Mouse (Mus musculus): ENCODE data around the gene Pcif1.
A peak's percentile ranks its signal among the peaks of the same experiment; 100 is the strongest.

Pcif1 gene

GRCm38 (mm10) chr2:164892696-164893216 lies 13.7 kb downstream of the Pcif1 start:
- DNase-seq (ENCODE audit: low spot score in 2 of 2), result no peak

GRCm38 (mm10) chr2:164894048-164894447 lies 14.9 kb downstream of the Pcif1 start:
- DNase-seq (ENCODE audit: low spot score in 2 of 2), result no peak

- DNase-seq (ENCODE audit: low spot score in 2 of 2), result no peak
These were observed 15.5 kb downstream of the Pcif1 start for GRCm38 (mm10) chr2:164894644-164895043.

GRCm38 (mm10) chr2:164895885-164896284 lies 16.8 kb downstream of the Pcif1 start:
- DNase-seq (ENCODE audit: low spot score in 2 of 2), result no peak

GRCm38 (mm10) chr2:164898008-164898407 lies 18.9 kb downstream of the Pcif1 start:
- DNase-seq (ENCODE audit: low spot score in 2 of 2), result no peak

- no peak for DNase-seq (ENCODE audit: low spot score in 2 of 2)
These were observed 19.9 kb downstream of the Pcif1 start for GRCm38 (mm10) chr2:164899034-164899433.

GRCm38 (mm10) chr2:164899723-164900459 lies 20.8 kb downstream of the Pcif1 start:
- DNase-seq (ENCODE audit: low spot score in 2 of 2), result no peak

GRCm38 (mm10) chr2:164901380-164901779 lies 22.3 kb downstream of the Pcif1 start:
- DNase-seq (ENCODE audit: low spot score in 2 of 2), result no peak

GRCm38 (mm10) chr2:164903496-164903895 lies 24.4 kb downstream of the Pcif1 start:
- DNase-seq (ENCODE audit: low spot score in 2 of 2), result no peak

- no peak for DNase-seq (ENCODE audit: low spot score in 2 of 2)
These were observed 27.0 kb downstream of the Pcif1 start for GRCm38 (mm10) chr2:164906071-164906470.

GRCm38 (mm10) chr2:164907511-164907910 lies 28.4 kb downstream of the Pcif1 start:
- DNase-seq (ENCODE audit: low spot score in 2 of 2), result no peak

- no peak for DNase-seq (ENCODE audit: low spot score in 2 of 2)
These were observed 28.9 kb downstream of the Pcif1 start for GRCm38 (mm10) chr2:164908011-164908410.

GRCm38 (mm10) chr2:164909100-164909499 lies 30.0 kb downstream of the Pcif1 start:
- no peak for DNase-seq (ENCODE audit: low spot score in 2 of 2)

- no peak for DNase-seq (ENCODE audit: low spot score in 2 of 2)
These were observed 30.4 kb downstream of the Pcif1 start for GRCm38 (mm10) chr2:164909542-164909941.

- no peak for DNase-seq (ENCODE audit: low spot score in 2 of 2)
These were observed 31.4 kb downstream of the Pcif1 start for GRCm38 (mm10) chr2:164910360-164911061.

- peak; percentile 88 to 96 for DNase-seq (ENCODE audit: low spot score in 2 of 2)
These were observed 32.3 kb downstream of the Pcif1 start, which contains the start of gene Zfp335 for GRCm38 (mm10) chr2:164911086-164912048. Gene Zfp335 (minus strand): TSS chr2:164911757.

GRCm38 (mm10) chr2:164912151-164912550 lies 33.0 kb downstream of the Pcif1 start:
- no peak for DNase-seq (ENCODE audit: low spot score in 2 of 2)

- DNase-seq (ENCODE audit: low spot score in 2 of 2), result no peak
These were observed 33.8 kb downstream of the Pcif1 start for GRCm38 (mm10) chr2:164912749-164913427.

GRCm38 (mm10) chr2:164913428-164913786 lies 34.3 kb downstream of the Pcif1 start:
- DNase-seq (ENCODE audit: low spot score in 2 of 2), result peak in 1 of 2 experiments; percentile 46

- DNase-seq (ENCODE audit: low spot score in 2 of 2), result no peak
These were observed 37.7 kb downstream of the Pcif1 start for GRCm38 (mm10) chr2:164916820-164917219.

GRCm38 (mm10) chr2:164917371-164917770 lies 38.3 kb downstream of the Pcif1 start:
- no peak for DNase-seq (ENCODE audit: low spot score in 2 of 2)
